Mouse (Mus musculus): Measurements from ENCODE around the gene Fam19a3.
"Not testable (repeated sequence)": the region's sequence is repeated elsewhere in the genome, so short reads cannot be mapped to it uniquely, and the experiment has no call there.

Fam19a3 gene

DNA sequence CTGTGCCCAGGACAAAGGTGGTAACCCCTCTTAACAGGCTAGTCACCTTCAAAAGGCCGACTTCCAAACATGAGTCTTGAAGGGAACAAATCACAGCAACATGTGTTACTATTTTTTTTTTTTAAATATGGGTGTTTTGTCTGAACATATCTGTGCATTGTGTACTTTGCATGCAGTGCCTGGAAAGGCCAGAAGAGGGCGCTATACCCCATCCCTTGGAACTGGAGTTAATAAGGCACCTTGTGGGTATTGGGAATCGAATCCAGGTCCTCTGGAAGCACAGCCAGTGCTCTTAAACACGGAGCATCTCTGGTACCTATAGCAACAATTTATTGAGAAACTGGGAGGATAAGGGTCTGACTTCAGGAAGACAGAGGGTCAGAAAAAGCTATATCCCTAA lies 16.6 kb downstream of the Fam19a3 start:
- DNase-seq (ENCODE audit: low spot score): no peak

DNA sequence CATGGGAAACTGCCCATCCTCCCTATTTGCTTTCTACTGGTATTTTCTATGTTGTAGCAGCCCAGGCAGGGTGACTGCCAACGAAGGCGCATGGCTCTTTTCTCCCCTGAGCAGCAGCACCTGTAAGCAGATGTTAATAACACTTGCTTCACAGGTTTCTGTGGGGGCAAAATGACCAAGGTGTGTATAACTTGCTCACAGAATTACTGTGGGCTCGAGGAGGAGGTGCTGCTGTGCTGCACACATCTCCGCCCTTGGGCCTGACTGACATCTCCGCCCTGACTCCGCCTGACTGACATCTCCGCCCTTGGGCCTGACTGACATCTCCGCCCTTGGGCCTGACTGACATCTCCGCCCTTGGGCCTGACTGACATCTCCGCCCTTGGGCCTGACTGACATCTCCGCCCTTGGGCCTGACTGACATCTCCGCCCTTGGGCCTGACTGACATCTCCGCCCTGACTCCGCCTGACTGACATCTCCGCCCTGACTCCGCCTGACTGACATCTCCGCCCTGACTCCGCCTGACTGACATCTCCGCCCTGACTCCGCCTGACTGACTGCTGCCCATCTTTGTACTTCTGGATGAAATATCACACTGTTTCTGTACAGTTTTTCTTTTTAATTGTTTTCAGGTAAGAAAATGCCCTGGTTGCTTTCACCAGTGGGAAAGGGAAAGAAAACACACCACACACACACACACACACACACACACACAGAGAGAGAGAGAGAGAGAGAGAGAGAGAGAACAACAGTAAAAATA lies 19.4 kb downstream of the Fam19a3 start:
- not testable (repeated sequence) for DNase-seq (ENCODE audit: low spot score)

GRCm38 (mm10) chr3:104758869-104759268 lies 22.8 kb downstream of the Fam19a3 start:
- DNase-seq (ENCODE audit: low spot score): no peak

DNA sequence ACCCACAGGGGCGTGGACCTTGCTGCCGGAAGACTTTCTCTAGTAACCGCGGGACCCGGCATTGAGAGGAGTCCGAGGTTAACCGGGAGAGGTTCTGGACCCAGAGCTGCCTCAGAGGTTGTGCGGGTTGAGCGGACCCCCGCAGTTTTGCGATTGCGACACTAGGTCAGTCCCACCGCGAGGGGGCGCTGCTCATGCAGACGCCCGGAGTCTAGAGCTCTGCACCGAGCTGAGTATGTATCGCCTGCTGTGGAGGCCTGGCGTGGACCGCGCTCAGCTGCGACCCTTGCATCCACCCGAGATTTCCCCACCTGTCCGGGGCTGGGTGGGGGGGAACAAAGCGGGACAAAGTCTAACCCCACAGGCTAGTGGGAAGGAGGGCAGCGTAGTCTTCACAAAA lies 23.2 kb downstream of the Fam19a3 start:
- peak; percentile 69 for DNase-seq (ENCODE audit: low spot score)

DNA sequence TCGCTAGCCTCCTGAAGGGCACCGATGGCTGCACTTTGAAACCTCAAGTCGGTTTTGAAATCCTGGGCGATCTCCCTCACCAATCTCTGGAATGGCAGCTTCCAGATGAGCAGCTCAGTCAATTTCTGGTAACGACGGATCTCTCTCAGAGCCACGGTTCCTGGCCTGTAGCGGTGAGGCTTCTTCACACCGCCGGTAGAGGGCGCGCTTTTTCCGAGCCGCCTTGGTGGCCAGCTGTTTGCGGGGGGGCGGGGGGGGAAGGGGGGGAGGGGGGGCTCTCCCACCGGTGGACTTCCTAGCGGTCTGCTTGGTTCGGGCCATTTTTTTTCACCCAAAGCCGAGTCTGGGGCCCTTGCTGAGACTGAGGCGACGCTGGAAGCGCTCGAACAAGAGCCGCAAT lies 28.8 kb downstream of the Fam19a3 start:
- not testable (repeated sequence) for DNase-seq (ENCODE audit: low spot score)

- no peak for DNase-seq (ENCODE audit: low spot score)
Measured at GRCm38 (mm10) chr3:104743864-104744263, 37.8 kb downstream of the Fam19a3 start.

- no peak for DNase-seq (ENCODE audit: low spot score)
Measured at GRCm38 (mm10) chr3:104743161-104743560, 38.5 kb downstream of the Fam19a3 start.

GRCm38 (mm10) chr3:104741954-104742353 lies 39.7 kb downstream of the Fam19a3 start:
- DNase-seq (ENCODE audit: low spot score): no peak

GRCm38 (mm10) chr3:104734654-104735053 lies 47.0 kb downstream of the Fam19a3 start:
- DNase-seq (ENCODE audit: low spot score): no peak

DNA sequence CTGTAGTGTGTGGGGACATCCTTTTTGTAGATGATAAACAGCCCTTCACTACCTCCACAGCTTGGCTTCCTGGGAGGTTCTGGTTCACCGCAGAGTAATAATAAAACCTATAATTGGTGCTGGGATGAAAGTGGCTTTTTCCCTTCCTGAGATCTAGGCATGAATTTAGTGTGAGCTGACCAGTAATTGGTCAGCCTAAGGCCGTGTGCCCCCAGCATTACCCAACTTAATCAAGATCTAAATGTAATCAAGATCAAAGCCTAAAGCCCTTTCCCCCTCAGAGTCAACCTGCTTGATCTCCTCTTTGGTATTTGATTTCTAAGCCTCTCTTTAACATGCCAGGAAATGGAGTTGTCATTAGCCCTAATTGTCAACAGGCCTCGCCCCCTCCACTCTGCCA lies 48.7 kb downstream of the Fam19a3 start:
- DNase-seq (ENCODE audit: low spot score): no peak

DNA sequence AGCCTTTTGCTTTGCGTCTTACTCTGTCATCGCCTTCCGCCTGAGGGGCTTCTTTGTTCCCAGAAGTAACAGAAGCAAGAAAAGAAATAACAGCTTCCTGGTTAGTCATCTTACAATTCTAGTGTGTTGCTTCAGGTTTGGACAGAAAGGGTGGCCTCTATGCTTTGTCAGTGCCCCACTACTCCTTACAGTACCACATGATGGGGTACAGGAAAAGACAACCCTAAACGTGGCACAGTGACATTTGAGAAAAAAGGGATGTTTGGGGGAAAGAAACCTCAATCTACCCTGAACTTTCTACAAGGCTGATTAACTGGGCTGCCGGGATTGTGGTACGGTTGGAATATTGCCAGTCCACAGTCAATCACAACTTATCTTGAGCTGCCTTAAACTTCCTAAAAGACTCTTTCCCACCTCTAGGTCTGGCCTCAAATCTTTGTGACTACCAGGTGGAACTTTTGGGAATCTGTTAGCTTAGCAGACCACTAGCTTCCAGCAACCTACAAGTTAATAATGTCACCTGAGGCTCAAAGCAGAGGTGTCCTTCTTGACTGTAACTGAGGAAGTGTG lies 52.3 kb downstream of the Fam19a3 start:
- no peak for DNase-seq (ENCODE audit: low spot score)

All from ovary, postnatal 14 days (tissue).